Mouse (Mus musculus): ENCODE results near the gene Spem1. TPM values are rescaled to one million over a fixed set of nuclear protein-coding genes. Genes with fewer than 3 reads are reported as not detected.

The Spem1 gene
- total RNA-seq, 2 experiments from 2014 or later = not detected

- no peak for DNase-seq (ENCODE audit: low spot score in 2 of 2)
These were observed 21.4 kb downstream of the Spem1 start for GRCm38 (mm10) chr11:69800392-69801197.

- DNase-seq (ENCODE audit: low spot score in 2 of 2) = no peak
These were observed 21.9 kb downstream of the Spem1 start for GRCm38 (mm10) chr11:69800138-69800391.

GRCm38 (mm10) chr11:69799394-69800137, 22.4 kb downstream of the Spem1 start:
- DNase-seq (ENCODE audit: low spot score in 2 of 2) = no peak

GRCm38 (mm10) chr11:69797924-69798323, 24.1 kb downstream of the Spem1 start:
- DNase-seq (ENCODE audit: low spot score in 2 of 2) = no peak

- no peak for DNase-seq (ENCODE audit: low spot score in 2 of 2)
These were observed 26.0 kb downstream of the Spem1 start for GRCm38 (mm10) chr11:69795983-69796435.

- DNase-seq (ENCODE audit: low spot score in 2 of 2) = peak; percentile 63 to 83
These were observed 26.6 kb downstream of the Spem1 start, which contains the start of gene Chrnb1 for GRCm38 (mm10) chr11:69795168-69795982. Gene Chrnb1 (minus strand): TSS chr11:69795943.

- no peak for DNase-seq (ENCODE audit: low spot score in 2 of 2)
These were observed 28.6 kb downstream of the Spem1 start for GRCm38 (mm10) chr11:69793429-69793828.

- no peak for DNase-seq (ENCODE audit: low spot score in 2 of 2)
These were observed 30.6 kb downstream of the Spem1 start for GRCm38 (mm10) chr11:69791420-69791819.

- DNase-seq (ENCODE audit: low spot score in 2 of 2) = no peak
These were observed 32.5 kb downstream of the Spem1 start for GRCm38 (mm10) chr11:69789431-69789830.

GRCm38 (mm10) chr11:69787306-69787705, 34.7 kb downstream of the Spem1 start:
- DNase-seq (ENCODE audit: low spot score in 2 of 2) = no peak

- DNase-seq (ENCODE audit: low spot score in 2 of 2) = no peak
These were observed 37.1 kb downstream of the Spem1 start for GRCm38 (mm10) chr11:69784793-69785272.

- no peak for DNase-seq (ENCODE audit: low spot score in 2 of 2)
These were observed 40.2 kb downstream of the Spem1 start for GRCm38 (mm10) chr11:69781828-69782227.

- DNase-seq (ENCODE audit: low spot score in 2 of 2) = no peak
These were observed 43.0 kb downstream of the Spem1 start for GRCm38 (mm10) chr11:69778985-69779384.

- no peak for DNase-seq (ENCODE audit: low spot score in 2 of 2)
These were observed 43.6 kb downstream of the Spem1 start for GRCm38 (mm10) chr11:69778258-69778982.

- no peak for DNase-seq (ENCODE audit: low spot score in 2 of 2)
These were observed 44.3 kb downstream of the Spem1 start for GRCm38 (mm10) chr11:69777504-69778257.

- no peak for DNase-seq (ENCODE audit: low spot score in 2 of 2)
These were observed 45.5 kb downstream of the Spem1 start for GRCm38 (mm10) chr11:69776488-69776887.

GRCm38 (mm10) chr11:69775716-69776115, 46.3 kb downstream of the Spem1 start:
- no peak for DNase-seq (ENCODE audit: low spot score in 2 of 2)

GRCm38 (mm10) chr11:69774961-69775360, 47.0 kb downstream of the Spem1 start:
- DNase-seq (ENCODE audit: low spot score in 2 of 2) = no peak
